Mouse (Mus musculus): ENCODE results near the gene Mrpl53. TPM values are rescaled to one million over a fixed set of nuclear protein-coding genes. Genes with fewer than 3 reads are reported as not detected.

Mrpl53 gene
- total and polyA plus RNA-seq, 2 experiments from 2014 or later = 73.7 to 122 TPM

- Histone ChIP-seq H3K4me2 (ENCODE audit: low read depth, low read length) (no peak overlapping the region), H3K27ac (no peak overlapping the region), H3K4me3 (ENCODE audit: low read length) (no peak overlapping the region), H3K27me3 (ENCODE audit: insufficient read depth, low read length) (peaks cover 25% of the 10 kb centered on the region), H3K36me3 (ENCODE audit: insufficient read depth, low read length) (0 out of 2 replicates have a peak, but pooled peaks cover 4% of the 10 kb centered on the region), H3K9ac (replicated peaks; ENCODE audit: low read length) (no peak overlapping the region), H3K4me1 (ENCODE audit: insufficient read depth, low read length) (no peaks in the 10 kb centered on the region), H3K9me3 (ENCODE audit: low read length) (no peaks in the 10 kb centered on the region)
- 98% methylated on average over 5 of the region's 5 CpGs for WGBS
- TF ChIP-seq CTCF (IDR thresholded peaks at IDR 0.05; ENCODE audit: low read depth) = no peak
- DNase-seq (ENCODE audit: low spot score) = no peak
- ATAC-seq = no peak
These were observed 28.6 kb upstream of the Mrpl53 start for GRCm38 (mm10) chr6:83080210-83080609.

GRCm38 (mm10) chr6:83083497-83083896, 25.3 kb upstream of the Mrpl53 start:
- Histone ChIP-seq H3K27me3 (ENCODE audit: insufficient read depth, low read length) (peaks cover 47% of the 10 kb centered on the region), H3K4me1 (ENCODE audit: insufficient read depth, low read length) (no peaks in the 10 kb centered on the region), H3K27ac (no peak overlapping the region), H3K9me3 (ENCODE audit: low read length) (no peaks in the 10 kb centered on the region), H3K36me3 (ENCODE audit: insufficient read depth, low read length) (0 out of 2 replicates have a peak, but pooled peaks cover 4% of the 10 kb centered on the region), H3K9ac (replicated peaks; ENCODE audit: low read length) (no peak overlapping the region), H3K4me2 (ENCODE audit: low read depth, low read length) (no peak overlapping the region), H3K4me3 (ENCODE audit: low read length) (no peak overlapping the region)
- no peak for TF ChIP-seq CTCF (IDR thresholded peaks at IDR 0.05; ENCODE audit: low read depth)
- ATAC-seq (no peak), DNase-seq (ENCODE audit: low spot score) (no peak)
- 6% methylated on average over 5 of the region's 5 CpGs for WGBS

- no peak for DNase-seq (ENCODE audit: low spot score)
- ATAC-seq = no peak
- 5% methylated on average over 6 of the region's 6 CpGs for WGBS
- H3K36me3 ChIP-seq (ENCODE audit: insufficient read depth, low read length) = 0 out of 2 replicates have a peak, but pooled peaks cover 4% of the 10 kb centered on the region
- H3K9me3 ChIP-seq (ENCODE audit: low read length) = no peaks in the 10 kb centered on the region
- H3K27ac ChIP-seq = no peak overlapping the region
- H3K27me3 ChIP-seq (ENCODE audit: insufficient read depth, low read length) = peaks cover 55% of the 10 kb centered on the region
- no peak for TF ChIP-seq CTCF (IDR thresholded peaks at IDR 0.05; ENCODE audit: low read depth)
- H3K4me2 ChIP-seq (ENCODE audit: low read depth, low read length) = no peak overlapping the region
- no peak overlapping the region for H3K9ac ChIP-seq (replicated peaks; ENCODE audit: low read length)
- no peaks in the 10 kb centered on the region for H3K4me1 ChIP-seq (ENCODE audit: insufficient read depth, low read length)
- no peak overlapping the region for H3K4me3 ChIP-seq (ENCODE audit: low read length)
These were observed 24.4 kb upstream of the Mrpl53 start for GRCm38 (mm10) chr6:83084477-83084876.

- no peak for DNase-seq (ENCODE audit: low spot score)
- peak within 1 kb of the TSS; percentile 37; the same call in 1 of the 2 replicates for H3K4me2 ChIP-seq (ENCODE audit: low read depth, low read length)
- no peaks in the 10 kb centered on the region for H3K9me3 ChIP-seq (ENCODE audit: low read length)
- no peak within 1 kb of the TSS for H3K4me3 ChIP-seq (ENCODE audit: low read length)
- no peak within 1 kb of the TSS for H3K27ac ChIP-seq
- 0 out of 2 replicates have a peak, but pooled peaks cover 4% of the 10 kb centered on the region for H3K36me3 ChIP-seq (ENCODE audit: insufficient read depth, low read length)
- H3K27me3 ChIP-seq (ENCODE audit: insufficient read depth, low read length) = peaks cover 61% of the 10 kb centered on the region
- no peak for TF ChIP-seq CTCF (IDR thresholded peaks at IDR 0.05; ENCODE audit: low read depth)
- 2% methylated on average over 41 of the region's 42 CpGs for WGBS
- no peak within 1 kb of the TSS for H3K9ac ChIP-seq (replicated peaks; ENCODE audit: low read length)
- H3K4me1 ChIP-seq (ENCODE audit: insufficient read depth, low read length) = no peaks in the 10 kb centered on the region
- no peak for ATAC-seq
These were observed 22.5 kb upstream of the Mrpl53 start, which contains the start of gene Lbx2 for GRCm38 (mm10) chr6:83086121-83087035. Lbx2 (plus strand) TSS chr6:83086367.

- 0 out of 2 replicates have a peak, but pooled peaks cover 3% of the 10 kb centered on the region for H3K36me3 ChIP-seq (ENCODE audit: insufficient read depth, low read length)
These were observed 21.5 kb upstream of the Mrpl53 start for GRCm38 (mm10) chr6:83087205-83087925.

GRCm38 (mm10) chr6:83087926-83088260, 20.9 kb upstream of the Mrpl53 start:
- no peaks in the 10 kb centered on the region for H3K9me3 ChIP-seq (ENCODE audit: low read length)
- peak overlapping the region; percentile 20; the same call in 1 of the 2 replicates for H3K4me3 ChIP-seq (ENCODE audit: low read length)
- peaks cover 61% of the 10 kb centered on the region for H3K27me3 ChIP-seq (ENCODE audit: insufficient read depth, low read length)
- no peaks in the 10 kb centered on the region for H3K36me3 ChIP-seq (ENCODE audit: insufficient read depth, low read length)
- no peak overlapping the region for H3K9ac ChIP-seq (replicated peaks; ENCODE audit: low read length)
- peak overlapping the region; percentile 37 for H3K4me2 ChIP-seq (ENCODE audit: low read depth, low read length)
- DNase-seq (ENCODE audit: low spot score) (no peak), ATAC-seq (no peak)
- no peak for TF ChIP-seq CTCF (IDR thresholded peaks at IDR 0.05; ENCODE audit: low read depth)
- 9% methylated on average over 9 of the region's 9 CpGs for WGBS
- H3K27ac ChIP-seq = no peak overlapping the region
- no peaks in the 10 kb centered on the region for H3K4me1 ChIP-seq (ENCODE audit: insufficient read depth, low read length)

More at GRCm38 (mm10) chr6:83087205-83087925, 21.5 kb upstream of the Mrpl53 start:
- Histone ChIP-seq H3K4me1 (ENCODE audit: insufficient read depth, low read length) (no peaks in the 10 kb centered on the region), H3K4me3 (ENCODE audit: low read length) (peak overlapping the region; percentile 20; the same call in 1 of the 2 replicates), H3K27ac (no peak overlapping the region), H3K9me3 (ENCODE audit: low read length) (no peaks in the 10 kb centered on the region), H3K27me3 (ENCODE audit: insufficient read depth, low read length) (peaks cover 61% of the 10 kb centered on the region), H3K4me2 (ENCODE audit: low read depth, low read length) (peak overlapping the region; percentile 37), H3K9ac (replicated peaks; ENCODE audit: low read length) (no peak overlapping the region)
- TF ChIP-seq CTCF (IDR thresholded peaks at IDR 0.05; ENCODE audit: low read depth) = no peak
- WGBS = 1% methylated on average over 47 of the region's 47 CpGs
- no peak for DNase-seq (ENCODE audit: low spot score)
- ATAC-seq = no peak
